Mouse (Mus musculus): ENCODE measurements around the gene Scrn3.
A peak's percentile ranks its signal among the peaks of the same experiment; 100 is the strongest.

Scrn3 gene

DNA sequence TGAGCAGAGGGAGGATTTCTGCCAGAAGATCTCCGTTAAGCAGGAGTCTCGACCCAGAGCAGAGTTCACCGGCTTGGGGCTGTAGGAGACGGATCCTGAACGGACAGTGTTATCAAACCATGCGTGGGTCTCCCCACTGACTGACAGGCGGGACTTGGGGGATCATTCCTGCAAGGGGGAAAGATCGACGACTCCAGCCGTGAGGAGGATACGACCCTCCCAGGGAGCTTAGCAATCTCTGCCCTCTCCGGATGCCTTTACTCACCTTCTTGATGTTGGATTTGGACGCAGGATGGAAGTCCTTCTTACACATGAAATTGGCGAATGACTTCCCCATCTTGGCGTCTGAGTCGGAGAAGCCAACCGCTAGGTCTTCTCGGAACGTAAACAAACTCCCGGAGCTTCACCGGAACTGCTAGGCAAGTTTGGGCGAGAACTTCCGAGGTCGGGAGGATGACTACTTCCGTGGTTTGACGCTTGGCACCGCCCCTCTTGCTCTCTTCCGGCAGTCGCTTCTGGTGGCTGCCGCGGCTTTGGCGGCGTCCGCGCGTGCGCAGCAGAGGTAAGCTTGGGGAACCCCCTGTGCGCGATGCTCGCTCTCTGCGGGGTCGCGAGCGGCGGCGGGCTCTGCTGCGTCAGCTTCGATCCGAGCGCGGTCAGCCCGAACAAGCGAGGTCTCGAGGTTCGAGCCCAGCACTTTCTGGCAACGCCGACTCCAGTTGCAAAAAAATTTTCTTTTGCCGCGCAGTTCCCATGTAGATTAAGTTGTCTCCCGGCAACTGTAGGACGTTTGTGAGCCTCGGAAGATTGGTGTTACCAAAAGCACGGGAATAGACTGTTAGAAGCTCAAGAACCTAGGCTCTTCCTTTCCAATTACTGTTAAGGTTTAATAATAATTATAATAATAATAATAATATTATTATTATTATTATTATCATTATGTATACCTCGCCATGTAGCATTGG lies at the start of gene Scrn3, which contains the start of gene Cir1:
TSS of gene Scrn3 (plus strand) at position 450 of the 965 bp plus-strand sequence.
TSS of gene Cir1 (minus strand) at position 550 of the 965 bp plus-strand sequence.
- peak; percentile 86 for DNase-seq (ENCODE audit: low spot score)

DNA sequence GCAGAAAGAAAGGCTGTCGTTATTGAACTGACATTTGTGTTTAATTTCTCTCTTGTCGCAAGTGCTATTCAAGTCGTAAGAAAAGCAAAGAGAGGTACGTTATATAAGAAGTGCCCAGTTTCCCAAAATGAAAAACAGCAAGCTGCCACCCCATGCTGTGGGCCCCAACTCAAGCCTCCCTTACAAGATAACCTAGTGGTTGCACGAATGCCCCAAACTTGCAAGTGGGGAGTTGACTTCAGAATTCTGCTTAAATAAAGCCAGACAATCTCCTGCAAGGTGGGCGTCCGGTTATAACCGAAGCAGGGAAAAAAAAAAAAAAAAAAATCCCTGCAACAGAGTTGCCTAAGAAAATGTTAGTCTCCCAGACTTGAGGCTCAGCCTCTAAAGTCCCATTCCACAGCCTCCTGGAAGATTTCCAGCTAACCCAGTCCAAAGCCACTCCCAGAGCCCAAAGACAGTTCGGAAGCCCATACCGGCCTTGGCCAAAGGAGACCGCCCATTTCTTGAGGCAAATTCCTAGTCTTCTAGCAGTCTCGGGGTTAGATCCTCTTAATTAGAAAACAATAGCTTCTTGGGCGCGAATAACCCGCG lies 49.1 kb upstream of the Scrn3 start:
- no peak for DNase-seq (ENCODE audit: low spot score)

DNA sequence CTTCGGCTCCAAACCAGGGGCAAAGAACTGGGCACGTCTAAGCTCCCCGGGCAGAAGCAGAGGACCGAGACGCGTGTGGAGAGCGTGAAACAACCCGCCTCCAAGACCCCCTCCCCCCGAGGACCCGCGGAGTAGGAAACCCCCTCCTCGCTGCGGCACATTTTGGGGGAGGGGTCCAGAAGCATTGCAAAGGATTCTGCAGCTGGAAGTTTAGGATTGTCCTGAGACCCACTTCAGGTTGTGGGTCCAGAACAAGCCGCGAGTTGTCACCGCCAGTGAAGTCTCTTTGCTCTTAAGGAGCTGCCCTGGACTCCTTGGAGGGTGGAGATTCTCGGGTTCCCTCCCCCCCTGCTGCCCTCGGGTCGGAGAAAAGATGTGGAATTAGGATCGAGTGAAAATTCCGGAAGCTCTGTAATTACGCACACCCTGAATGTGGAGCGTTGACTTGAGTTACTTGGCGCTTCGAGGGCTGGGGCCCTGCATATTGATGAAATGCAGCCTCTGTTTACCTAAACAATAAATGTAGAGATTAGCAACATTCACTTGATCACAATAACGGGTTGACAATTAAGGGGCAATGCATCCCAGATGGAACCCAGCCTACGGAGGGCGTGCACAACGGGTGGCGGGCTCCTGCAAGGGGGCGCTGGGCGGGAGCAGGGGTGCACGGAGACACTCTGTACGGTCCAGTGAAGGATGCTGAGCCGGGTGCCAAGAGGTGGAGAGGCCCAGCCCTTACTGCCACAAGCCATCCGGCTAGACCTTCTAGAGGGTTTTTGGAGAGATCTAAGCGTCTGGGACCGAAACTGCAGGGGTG lies 48.4 kb upstream of the Scrn3 start:
- no peak for DNase-seq (ENCODE audit: low spot score)

DNA sequence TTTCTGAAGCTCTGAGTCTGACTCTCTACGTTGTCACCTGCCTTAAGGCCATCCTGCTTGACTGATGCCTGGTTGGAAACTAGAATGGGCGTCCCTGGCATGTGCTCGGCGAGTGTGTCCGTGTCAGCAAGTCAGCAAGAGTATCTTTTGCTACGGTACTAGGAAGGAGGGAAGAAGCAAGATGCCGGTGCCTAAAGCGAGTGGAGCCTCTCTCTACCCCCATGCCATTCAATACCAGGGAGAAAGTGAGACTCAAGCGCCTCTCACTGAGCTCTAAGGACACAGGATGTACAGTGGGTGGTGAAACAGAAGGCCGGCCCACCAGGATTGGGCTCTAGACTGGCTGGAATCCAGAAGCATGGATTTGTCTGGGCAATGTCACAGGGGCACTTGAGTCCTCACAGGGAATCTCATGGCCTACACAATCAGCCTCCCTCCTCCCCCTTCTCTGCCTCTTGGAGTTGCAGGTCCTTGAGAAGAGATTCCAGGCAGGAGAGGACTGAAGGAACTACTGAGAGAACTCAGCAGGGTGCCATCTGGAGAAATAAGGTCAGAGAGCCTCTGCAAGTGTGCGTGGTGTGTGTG lies 47.7 kb upstream of the Scrn3 start:
- no peak for DNase-seq (ENCODE audit: low spot score)

GRCm38 (mm10) chr2:73266011-73266410 lies 46.4 kb upstream of the Scrn3 start:
- DNase-seq (ENCODE audit: low spot score) = no peak

- no peak for DNase-seq (ENCODE audit: low spot score)
Observed at GRCm38 (mm10) chr2:73266623-73267022, 45.8 kb upstream of the Scrn3 start.

DNA sequence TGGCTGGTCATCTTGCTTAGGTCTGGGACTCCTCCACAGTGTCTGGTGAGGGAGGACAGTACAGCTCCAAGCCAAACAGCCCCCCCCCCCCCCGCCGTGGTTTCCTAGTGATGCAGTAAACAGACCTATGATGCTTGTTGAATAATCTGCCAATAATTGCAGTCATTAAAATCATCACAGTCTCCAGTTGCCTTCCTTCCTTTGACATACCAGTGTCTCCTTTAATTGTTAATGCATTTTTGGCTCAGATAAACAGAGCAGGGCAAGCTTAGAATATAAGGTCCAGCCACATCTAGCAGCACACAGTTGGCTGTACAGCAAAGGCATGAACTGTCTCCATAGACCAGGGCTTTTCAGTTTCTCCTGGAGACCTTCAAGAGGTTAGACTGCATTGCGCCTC lies 45.2 kb upstream of the Scrn3 start:
- DNase-seq (ENCODE audit: low spot score) = no peak

DNA sequence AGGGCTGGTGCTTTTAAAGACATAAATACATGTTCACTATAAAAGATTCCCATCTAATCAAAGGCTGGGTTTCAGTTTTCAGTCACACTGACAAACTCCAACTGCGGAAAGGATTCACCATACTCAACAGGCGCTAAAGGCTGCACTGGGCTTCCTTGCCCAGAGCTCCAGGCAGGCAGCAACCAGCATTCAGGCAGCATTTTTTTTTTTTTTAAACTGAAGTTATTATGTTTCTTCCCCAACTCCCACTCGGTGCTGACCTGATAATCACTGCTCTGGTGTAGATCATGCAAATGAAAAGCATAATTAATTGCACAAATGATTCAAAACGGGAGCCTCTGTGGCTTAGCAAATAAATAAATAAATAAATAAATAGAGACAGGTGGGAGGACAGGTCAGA lies 44.6 kb upstream of the Scrn3 start:
- DNase-seq (ENCODE audit: low spot score) = no peak

DNA sequence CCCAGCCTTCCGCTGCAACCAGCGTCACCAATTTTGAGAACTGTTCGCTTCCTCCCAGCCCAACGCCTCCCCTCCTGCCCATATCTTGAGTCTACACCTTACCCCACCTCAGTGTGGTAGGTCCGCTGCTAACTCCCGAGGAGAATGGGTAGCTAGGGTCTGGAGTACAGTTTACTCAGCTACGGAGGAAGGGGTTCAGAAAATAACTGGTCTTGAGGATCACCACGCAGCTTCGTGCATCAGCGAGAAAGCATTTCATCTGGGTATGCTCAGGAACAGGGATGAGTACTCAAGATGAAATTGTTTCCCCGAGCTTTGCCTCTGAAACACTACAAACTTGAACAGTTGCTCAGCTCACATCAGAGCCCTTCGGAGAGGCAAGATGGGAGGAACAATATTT lies 44.1 kb upstream of the Scrn3 start:
- DNase-seq (ENCODE audit: low spot score) = no peak

- DNase-seq (ENCODE audit: low spot score) = no peak
Observed at GRCm38 (mm10) chr2:73268836-73269395, 43.5 kb upstream of the Scrn3 start.

GRCm38 (mm10) chr2:73269666-73270065 lies 42.7 kb upstream of the Scrn3 start:
- no peak for DNase-seq (ENCODE audit: low spot score)

DNA sequence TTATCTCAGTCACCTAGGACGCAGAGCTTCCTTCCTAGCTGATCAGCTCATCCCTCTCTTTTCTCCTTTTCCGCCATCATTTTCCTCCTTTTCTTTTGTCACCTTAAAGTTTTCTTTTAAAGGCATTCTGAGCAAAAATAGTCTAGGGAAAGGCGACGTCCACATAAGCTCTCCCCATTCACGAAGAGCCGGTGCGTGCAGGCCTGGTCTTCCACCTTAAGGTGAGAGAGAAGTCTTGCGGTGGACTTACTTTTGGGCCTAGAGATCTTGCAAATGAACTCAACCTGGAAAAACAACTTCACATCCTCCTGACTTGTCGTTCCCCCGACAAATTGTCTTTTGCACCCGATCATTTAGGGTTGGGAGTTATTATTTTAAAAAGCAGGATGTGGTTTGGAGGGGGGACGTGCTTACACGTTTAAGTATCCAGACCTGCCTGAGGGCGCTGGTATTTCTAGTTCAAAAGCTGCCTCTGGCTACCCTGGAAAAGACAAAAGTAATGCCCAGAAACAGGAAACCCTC lies 42.3 kb upstream of the Scrn3 start:
- no peak for DNase-seq (ENCODE audit: low spot score)

DNA sequence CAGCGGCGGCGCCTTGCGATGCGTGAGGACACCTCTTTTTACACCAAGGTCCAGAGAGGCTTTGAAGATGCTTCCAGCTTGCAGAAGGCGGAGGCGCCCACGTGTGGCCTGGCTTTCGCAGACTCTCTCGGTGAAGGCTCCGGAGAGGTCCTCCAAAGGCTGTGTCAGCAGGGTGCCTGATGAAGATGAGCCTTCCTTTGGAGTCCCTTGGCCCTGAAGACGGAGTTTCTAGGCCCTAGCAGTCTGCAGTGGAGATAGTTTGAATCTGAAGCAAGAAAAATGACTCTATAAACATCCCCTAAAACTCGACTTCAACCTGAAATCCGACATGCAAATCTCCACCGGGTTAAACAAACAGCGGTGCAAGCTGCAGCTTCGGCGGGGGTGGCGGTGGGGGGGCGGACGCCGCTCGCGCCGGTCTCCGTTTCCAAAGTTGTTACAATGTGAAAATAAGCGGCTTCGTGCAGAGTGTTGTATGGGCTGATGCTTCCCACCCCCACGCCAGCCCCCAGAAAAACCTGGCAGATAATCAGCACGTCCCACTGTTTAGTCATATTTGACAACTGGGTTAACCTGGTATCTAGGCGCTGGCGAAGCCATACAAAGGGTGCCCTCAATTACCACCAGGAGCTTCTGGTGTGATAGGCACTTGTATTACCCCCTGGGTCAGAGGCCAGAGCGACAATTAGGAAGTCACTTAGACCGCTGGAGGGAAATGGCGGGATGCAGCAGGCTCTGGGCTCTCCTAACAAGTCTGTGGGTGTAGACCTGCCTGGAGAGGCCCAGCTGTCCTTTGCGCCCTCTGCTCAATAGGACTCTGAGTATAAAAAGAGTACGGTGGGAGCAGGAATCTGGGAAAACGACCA lies 41.6 kb upstream of the Scrn3 start:
- DNase-seq (ENCODE audit: low spot score) = no peak

DNA sequence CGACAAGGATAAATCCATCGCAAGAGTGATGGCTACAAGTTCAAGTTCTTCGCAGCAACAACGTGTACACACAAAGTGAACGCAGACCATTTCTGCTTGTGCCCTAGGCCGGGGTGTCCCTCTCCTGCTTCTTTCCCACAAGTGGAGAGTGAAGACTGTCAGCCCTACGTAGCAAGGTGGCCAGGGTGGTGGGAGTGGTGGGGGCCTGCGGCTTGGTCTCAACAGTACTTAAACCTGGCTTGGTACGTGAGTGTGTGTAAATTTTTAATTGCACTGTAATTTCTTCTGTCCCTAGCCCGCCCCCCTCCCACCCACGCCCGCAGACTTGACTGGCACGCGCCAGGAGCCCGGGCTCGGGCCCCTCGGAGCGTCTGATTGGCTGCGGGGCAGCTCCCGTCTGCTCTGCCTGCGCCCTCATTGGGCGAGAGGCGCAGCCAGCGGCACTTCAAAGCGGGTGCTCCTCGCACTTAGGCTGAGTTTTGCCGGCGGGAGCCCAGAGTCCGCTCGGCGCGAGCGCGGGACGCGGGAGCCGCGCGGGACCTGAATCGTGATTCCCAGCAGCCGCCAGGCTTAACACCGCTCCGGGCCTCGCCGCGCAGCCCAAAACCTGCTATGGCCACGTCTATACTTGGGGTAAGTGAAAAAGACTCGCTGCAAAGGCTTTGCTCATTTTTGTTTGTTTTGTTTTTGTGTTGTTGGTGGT lies 40.8 kb upstream of the Scrn3 start, which contains the start of gene Sp9:
TSS of gene Sp9 (plus strand) at position 467 of the 703 bp plus-strand sequence.
- DNase-seq (ENCODE audit: low spot score) = no peak

- no peak for DNase-seq (ENCODE audit: low spot score)
Observed at GRCm38 (mm10) chr2:73272351-73273248, 39.8 kb upstream of the Scrn3 start.

- no peak for DNase-seq (ENCODE audit: low spot score)
Observed at GRCm38 (mm10) chr2:73273249-73274118, 38.9 kb upstream of the Scrn3 start.

DNA sequence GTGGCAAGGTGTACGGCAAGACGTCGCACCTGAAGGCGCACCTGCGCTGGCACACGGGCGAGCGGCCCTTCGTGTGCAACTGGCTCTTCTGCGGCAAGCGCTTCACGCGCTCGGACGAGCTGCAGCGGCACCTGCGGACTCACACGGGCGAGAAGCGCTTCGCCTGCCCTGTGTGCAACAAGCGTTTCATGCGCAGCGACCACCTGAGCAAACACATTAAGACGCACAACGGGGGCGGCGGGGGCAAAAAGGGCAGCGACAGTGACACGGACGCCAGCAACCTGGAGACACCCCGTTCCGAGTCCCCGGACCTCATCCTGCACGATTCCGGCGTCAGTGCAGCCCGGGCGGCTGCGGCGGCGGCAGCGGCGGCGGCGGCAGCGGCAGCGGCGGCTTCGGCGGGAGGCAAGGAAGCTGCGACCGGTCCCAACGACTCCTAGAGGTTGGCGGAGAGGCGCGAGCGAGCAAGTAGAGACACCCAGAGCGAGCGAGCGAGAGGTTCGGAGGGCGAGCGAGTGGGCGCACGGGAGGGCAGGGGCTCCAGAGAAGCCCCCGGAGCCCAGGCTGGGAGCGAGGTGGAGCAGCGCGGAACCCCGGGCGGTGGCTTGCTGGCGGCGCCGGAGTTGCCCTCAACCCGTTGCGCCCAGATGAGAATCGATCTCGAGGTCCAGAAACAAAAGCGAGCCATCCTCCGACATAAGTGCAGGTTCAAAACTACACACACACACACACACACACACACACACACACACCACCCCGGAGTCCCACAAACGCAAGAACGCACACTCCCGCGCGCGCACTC lies 38.1 kb upstream of the Scrn3 start:
- no peak for DNase-seq (ENCODE audit: low spot score)

Data from ovary, postnatal 14 days (tissue).